In genomic region chr6:33870468-33871142, GRCm38 (mm10) we compare ENCODE assay signal across 11 mouse cellular contexts.
A peak's percentile ranks its signal among the peaks of the same experiment; 100 is the strongest.
DNase-seq lines count a peak whose midpoint lies in the region; ATAC-seq lines count a peak whose summit lies in the region.
"Had no signal": no experiment of that assay in that cellular context is flagged by ENCODE, and none has a peak within 500 bp of the region (broad histone marks: within the 10 kb centered on the region; RNA-seq: fewer than 3 reads in every experiment).

No protein-coding gene starts in this region.

- no peaks in the 10 kb centered on the region for H3K36me3 ChIP-seq in heart, embryonic 10.5 days
- H3K36me3 ChIP-seq in neural tube, embryonic 14.5 days (ENCODE audit: control insufficient read depth, insufficient read depth, low read length) = no peaks in the 10 kb centered on the region

- 0 out of 2 replicates have a peak, but pooled peaks have one; percentile 31 for ATAC-seq in neural tube, embryonic 14.5 days (ENCODE audit: low read depth)

- no peak for DNase-seq in heart, embryonic 10.5 days (ENCODE audit: low spot score)
- DNase-seq in heart, adult 8-10 months (ENCODE audit: low spot score) = no peak
- no peak for DNase-seq in neural tube, embryonic 10.5 days (ENCODE audit: extremely low spot score, low spot score)
- peak; percentile 13 for DNase-seq in forelimb bud, embryonic 11.5 days (ENCODE audit: low read depth, low spot score)
- no peak for DNase-seq in right cerebral cortex, postnatal 25 days
- no peak for DNase-seq in right cerebral cortex, postnatal 4 days
- no peak for DNase-seq in kidney, postnatal 36 days
- DNase-seq: cerebellum, postnatal 36 days; lung, postnatal 14 days; retina, postnatal 1 day had no signal

- peak overlapping the region; percentile 37 for H3K27ac ChIP-seq in heart, embryonic 10.5 days
- H3K27ac ChIP-seq in neural tube, embryonic 14.5 days (ENCODE audit: low read depth, low read length) = peak overlapping the region; percentile 29; the same call in 1 of the 2 replicates

- no peak overlapping the region for H3K9ac ChIP-seq in neural tube, embryonic 14.5 days (replicated peaks; ENCODE audit: low read depth, low read length)

- peaks cover 46% of the 10 kb centered on the region for H3K4me1 ChIP-seq in heart, embryonic 10.5 days
- H3K4me1 ChIP-seq in neural tube, embryonic 14.5 days (ENCODE audit: control insufficient read depth, insufficient read depth, low read length) = peaks cover 7% of the 10 kb centered on the region

- WGBS in heart, embryonic 10.5 days = 50% methylated on average over 9 of the region's 9 CpGs
- 51% methylated on average over 9 of the region's 9 CpGs for WGBS in neural tube, embryonic 14.5 days

- H3K4me2 ChIP-seq in neural tube, embryonic 14.5 days (ENCODE audit: low read depth, low read length) = no peak overlapping the region

- H3K27me3 ChIP-seq in heart, embryonic 10.5 days (ENCODE audit: insufficient read depth, poor library complexity, severe bottlenecking) = no peaks in the 10 kb centered on the region
- H3K27me3 ChIP-seq in neural tube, embryonic 14.5 days (ENCODE audit: control insufficient read depth, insufficient read depth, low read length) = no peaks in the 10 kb centered on the region

- H3K4me3 ChIP-seq in heart, embryonic 10.5 days = no peak overlapping the region
- H3K4me3 ChIP-seq in neural tube, embryonic 14.5 days (ENCODE audit: low read depth, low read length) = no peak overlapping the region

- H3K9me3 ChIP-seq in heart, embryonic 10.5 days = no peaks in the 10 kb centered on the region
- no peaks in the 10 kb centered on the region for H3K9me3 ChIP-seq in neural tube, embryonic 14.5 days (ENCODE audit: control insufficient read depth, low read length)
